ENCODE assay signal across 21 mouse cellular contexts in the genomic region with DNA sequence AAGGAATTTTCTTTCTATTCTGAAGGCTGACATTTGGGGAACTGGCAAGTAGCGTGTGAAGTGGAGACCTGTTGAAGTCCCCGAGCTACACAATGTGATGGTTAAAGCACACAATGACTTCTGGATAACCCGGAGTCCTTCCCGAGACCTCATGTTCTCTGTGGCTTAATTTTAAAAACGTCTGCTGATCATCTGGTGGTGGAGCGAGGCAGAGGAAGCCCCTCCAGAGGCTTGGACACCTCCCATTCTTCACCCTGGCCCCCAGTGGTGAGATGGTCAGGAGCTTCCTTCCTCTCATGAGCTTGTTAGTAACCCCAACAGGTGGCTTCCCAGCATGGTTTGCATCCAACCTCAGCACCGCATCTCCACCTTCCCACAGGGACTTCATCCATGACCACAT. TPM values are rescaled to one million over a fixed set of nuclear protein-coding genes. Genes with fewer than 3 reads are reported as not detected.
DNase-seq lines count a peak whose midpoint lies in the region; ATAC-seq and TF ChIP-seq lines count a peak whose summit lies in the region.
"Had no signal": no experiment of that assay in that cellular context is flagged by ENCODE, and none has a peak within 500 bp of the region (broad histone marks: within the 10 kb centered on the region; RNA-seq: fewer than 3 reads in every experiment).

No protein-coding gene starts in this region.

- intact Hi-C loops in gastrocnemius, adult 2 months (cut with DNase I): loop anchor here (5.0 kb wide), 1 partner anchor 46 kb away; no protein-coding TSS in a partner anchor
- intact Hi-C loops in gastrocnemius, postnatal 36 days (cut with DNase I): no loop called here
- intact Hi-C loops in heart, postnatal 36 days (cut with DNase I): loop anchor here (2.0 kb wide), 1 partner anchor 80 kb away; no protein-coding TSS in a partner anchor

- H3K4me3 ChIP-seq in gastrocnemius, adult 2 months: peak overlapping the region; percentile 50
- H3K4me3 ChIP-seq in midbrain, embryonic 11.5 days (ENCODE audit: low read depth, low read length): no peak overlapping the region
- H3K4me3 ChIP-seq in midbrain, embryonic 10.5 days: no peak overlapping the region
- H3K4me3 ChIP-seq: forebrain, embryonic 10.5 days; forebrain, embryonic 13.5 days had no signal

- no peak for DNase-seq in gastrocnemius, adult 2 months
- no peak for DNase-seq in gastrocnemius, postnatal 36 days
- DNase-seq in heart, adult 8-10 months (ENCODE audit: low spot score): peak; percentile 60
- no peak for DNase-seq in heart, postnatal 36 days
- peak; percentile 69 for DNase-seq in midbrain, embryonic 11.5 days (ENCODE audit: low spot score, missing footprints)
- DNase-seq in midbrain, embryonic 10.5 days (ENCODE audit: low spot score): no peak
- DNase-seq: adrenal gland, adult 8-10 months; adrenal gland, postnatal 25 days; cerebellum, adult 18-20 months; cerebellum, adult 9-10 months; gastrocnemius, postnatal 14 days; kidney, adult 18-20 months had no signal

- no peak for TF ChIP-seq CTCF in gastrocnemius, adult 2 months (IDR thresholded peaks at IDR 0.05)

- 92% methylated on average over 7 of the region's 7 CpGs for WGBS in midbrain, embryonic 11.5 days
- 90% methylated on average over 7 of the region's 7 CpGs for WGBS in midbrain, embryonic 10.5 days

- no peak overlapping the region for H3K9ac ChIP-seq in midbrain, embryonic 11.5 days (ENCODE audit: low read length)
- H3K9ac ChIP-seq: forebrain, embryonic 13.5 days; hindbrain, embryonic 14.5 days had no signal

- H3K36me3 ChIP-seq in midbrain, embryonic 11.5 days (ENCODE audit: control insufficient read depth, insufficient read depth, low read length): no peaks in the 10 kb centered on the region
- H3K36me3 ChIP-seq in midbrain, embryonic 10.5 days: peaks cover 49% of the 10 kb centered on the region

- no peaks in the 10 kb centered on the region for H3K4me1 ChIP-seq in midbrain, embryonic 11.5 days (ENCODE audit: control insufficient read depth, insufficient read depth, low read length)
- no peaks in the 10 kb centered on the region for H3K4me1 ChIP-seq in midbrain, embryonic 10.5 days
- H3K4me1 ChIP-seq: forebrain, embryonic 10.5 days; forebrain, embryonic 13.5 days had no signal

- H3K27ac ChIP-seq in gastrocnemius, adult 2 months: peak overlapping the region; percentile 85
- no peak overlapping the region for H3K27ac ChIP-seq in midbrain, embryonic 11.5 days (ENCODE audit: low read depth, low read length)
- no peak overlapping the region for H3K27ac ChIP-seq in midbrain, embryonic 10.5 days (replicated peaks)
- H3K27ac ChIP-seq: forebrain, embryonic 10.5 days; forebrain, embryonic 13.5 days; hindbrain, embryonic 14.5 days; hindbrain, postnatal 0 days had no signal

- no peaks in the 10 kb centered on the region for H3K27me3 ChIP-seq in midbrain, embryonic 11.5 days (ENCODE audit: control insufficient read depth, insufficient read depth, low read length)
- H3K27me3 ChIP-seq in midbrain, embryonic 10.5 days (ENCODE audit: low read depth, poor library complexity, severe bottlenecking): no peaks in the 10 kb centered on the region
- H3K27me3 ChIP-seq: forebrain, embryonic 13.5 days had no signal

- no peak overlapping the region for H3K4me2 ChIP-seq in midbrain, embryonic 11.5 days
- H3K4me2 ChIP-seq: forebrain, embryonic 13.5 days; heart, embryonic 11.5 days; hindbrain, embryonic 14.5 days had no signal

- no peak for ATAC-seq in midbrain, embryonic 11.5 days (ENCODE audit: low FRiP score)
- ATAC-seq: activated CD4-positive, CD25-positive, alpha-beta regulatory T cell, adult 4 months; forebrain, embryonic 13.5 days; forebrain, embryonic 16.5 days; inflammation-experienced regulatory T-cells, adult 6 months; intestine, embryonic 16.5 days had no signal

- H3K9me3 ChIP-seq in midbrain, embryonic 11.5 days (ENCODE audit: control insufficient read depth, low read length): no peaks in the 10 kb centered on the region
- H3K9me3 ChIP-seq in midbrain, embryonic 10.5 days (replicated peaks): no peaks in the 10 kb centered on the region
- H3K9me3 ChIP-seq: forebrain, embryonic 10.5 days; forebrain, embryonic 13.5 days had no signal

RNA-seq across cellular contexts. Expression of gene Mindy4, which starts 43.3 kb away (rescaled TPM):
- total RNA-seq in gastrocnemius, adult 2 months (2021): 1 to 10 TPM; 2.7 to 3.8 TPM
- total RNA-seq in gastrocnemius, postnatal 36 days (2021): 1 to 10 TPM; 3.0 to 3.4 TPM
- total RNA-seq in heart, adult 8-10 months (2022): 1 to 10 TPM; 3.7 to 6.6 (median 4.6) TPM
- 1 to 10 TPM; 5.5 to 5.9 TPM for total RNA-seq in heart, postnatal 36 days (2021)
- 20.0 and 24.2 TPM in 2 replicates for polyA plus RNA-seq in midbrain, embryonic 11.5 days (2014; fragmentation: Nextera tagmentation; extraction: Ambion mirVana)
- polyA plus RNA-seq in midbrain, embryonic 10.5 days (2016; fragmentation: Nextera tagmentation; extraction: Ambion mirVana): 23.3 and 27.1 TPM in 2 replicates
- polyA plus RNA-seq: inflammation-experienced regulatory T-cells, adult 6 months had no signal

Comparison
In these comparisons a context has a peak if more than half of its experiments do, and no peak if none do; other contexts are left out.
1. DNase-seq: peak in heart, adult 8-10 months (single experiment) and midbrain, embryonic 11.5 days (single experiment); none in gastrocnemius, adult 2 months (single experiment), gastrocnemius, postnatal 36 days (0 of 2), heart, postnatal 36 days (0 of 2) and midbrain, embryonic 10.5 days (single experiment).